Mouse (Mus musculus): ENCODE data around the gene Eif4ebp2.

Gene Eif4ebp2

GRCm38 (mm10) chr10:61452645-61453044 lies at the start of gene Eif4ebp2:
Gene Eif4ebp2 (minus strand): TSS chr10:61452661.
- peak; percentile 100 for DNase-seq (ENCODE audit: low spot score)

DNA sequence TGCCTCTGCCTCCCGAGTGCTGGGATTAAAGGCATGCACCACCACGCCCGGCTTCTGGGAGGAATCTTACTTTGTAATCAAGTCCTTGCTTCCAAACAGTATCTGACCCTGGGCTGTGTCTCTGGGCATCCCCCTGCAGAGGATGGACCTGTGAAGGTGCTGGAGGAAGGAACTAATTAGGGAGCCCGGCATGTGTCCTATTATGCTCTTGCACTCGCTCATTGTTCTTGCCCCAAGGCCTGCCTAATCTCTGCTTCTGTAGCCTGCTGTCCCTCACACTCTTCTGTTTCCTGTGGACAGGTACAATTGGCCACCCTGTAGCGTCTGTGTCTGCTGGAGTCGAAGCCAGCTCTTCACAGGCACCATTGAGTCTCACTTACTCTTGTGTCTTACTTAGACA lies 48.3 kb upstream of the Eif4ebp2 start:
- DNase-seq (ENCODE audit: low spot score) = no peak

DNA sequence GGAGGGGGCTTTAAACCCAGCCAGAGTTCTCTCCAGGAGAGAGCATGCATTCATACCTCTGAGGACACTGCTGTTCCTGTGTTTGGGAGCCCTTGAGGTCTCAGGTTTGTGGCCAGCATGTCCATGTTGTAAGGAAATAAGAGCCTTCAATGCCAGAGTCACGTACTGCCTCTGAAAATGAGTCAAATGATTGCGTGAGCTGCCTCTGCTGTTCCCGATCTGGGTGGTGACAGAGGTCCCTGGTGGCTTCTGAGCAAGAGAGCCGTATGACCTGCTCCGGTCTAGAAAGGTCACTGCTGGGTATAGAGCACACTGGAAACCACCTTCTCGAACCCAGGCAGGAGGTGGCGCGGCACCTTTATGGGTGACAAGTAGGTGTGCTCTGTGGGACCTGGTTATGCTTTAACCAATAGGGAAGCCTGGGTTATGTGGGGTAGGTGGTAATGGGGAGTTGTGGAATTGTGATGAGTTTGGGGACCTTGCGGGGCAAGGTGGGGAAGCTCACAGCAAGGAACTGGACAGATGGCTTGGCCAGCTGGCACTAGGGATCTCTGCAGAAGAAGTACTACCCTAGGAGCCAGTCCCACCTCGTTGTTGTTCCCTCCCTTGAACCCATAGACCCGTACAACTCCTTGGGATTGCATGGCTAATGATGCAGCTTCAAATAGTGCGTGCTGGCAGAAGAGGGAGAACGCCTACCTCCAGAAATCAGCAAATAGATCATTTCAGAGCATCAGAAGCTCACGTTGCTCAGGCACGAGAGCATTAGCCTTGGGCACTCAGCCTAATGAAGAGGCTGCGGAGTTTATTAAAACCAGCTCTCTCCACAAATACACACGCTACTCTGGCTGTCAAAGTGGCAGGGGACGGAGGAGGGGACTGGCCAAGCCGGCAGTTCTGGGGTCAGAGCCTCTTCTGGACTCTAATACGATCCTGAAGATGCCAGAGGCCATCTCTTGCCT lies 47.3 kb upstream of the Eif4ebp2 start:
- DNase-seq (ENCODE audit: low spot score) = no peak

DNA sequence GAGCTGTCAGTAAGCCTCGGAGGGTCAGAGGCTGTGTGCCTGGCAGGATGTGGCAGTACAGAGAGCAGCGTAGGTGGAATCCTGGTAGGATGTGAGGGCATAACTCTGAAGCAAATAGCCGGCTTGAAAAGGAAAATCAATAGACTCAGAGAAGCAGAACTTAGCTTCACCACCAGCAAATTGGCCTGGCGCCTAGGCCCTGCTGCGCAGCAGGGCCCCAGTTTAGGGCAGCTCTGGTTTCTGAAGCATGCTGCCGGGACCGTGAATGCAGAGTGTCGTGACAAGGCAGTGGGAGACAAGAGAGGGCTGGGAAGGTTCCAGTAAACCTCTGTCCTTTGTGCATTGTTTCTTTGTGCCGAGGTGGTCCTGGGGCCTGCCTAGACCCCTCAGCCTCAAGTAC lies 43.8 kb upstream of the Eif4ebp2 start:
- no peak for DNase-seq (ENCODE audit: low spot score)

DNA sequence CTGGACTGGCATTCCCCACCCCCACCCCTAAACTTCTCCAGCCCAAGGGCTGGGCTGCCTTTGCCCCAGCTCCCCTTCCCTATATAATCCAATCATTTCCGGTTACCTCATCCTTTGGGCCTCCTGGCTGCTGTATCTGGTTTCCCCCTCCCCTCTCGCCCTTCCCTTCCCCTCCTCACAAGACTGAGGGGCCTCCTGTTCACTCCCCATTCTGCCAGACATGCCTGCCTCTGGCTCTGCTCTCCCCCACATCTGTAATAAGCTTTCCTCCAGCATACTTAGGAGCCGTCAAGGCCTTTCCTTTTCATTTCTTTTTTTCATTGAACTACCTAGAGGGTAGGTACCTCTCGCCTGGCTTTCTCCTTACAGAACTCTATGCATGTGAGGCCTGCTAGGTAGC lies 43.0 kb upstream of the Eif4ebp2 start:
- no peak for DNase-seq (ENCODE audit: low spot score)

GRCm38 (mm10) chr10:61492040-61492439 lies 39.6 kb upstream of the Eif4ebp2 start:
- DNase-seq (ENCODE audit: low spot score) = peak; percentile 79

DNA sequence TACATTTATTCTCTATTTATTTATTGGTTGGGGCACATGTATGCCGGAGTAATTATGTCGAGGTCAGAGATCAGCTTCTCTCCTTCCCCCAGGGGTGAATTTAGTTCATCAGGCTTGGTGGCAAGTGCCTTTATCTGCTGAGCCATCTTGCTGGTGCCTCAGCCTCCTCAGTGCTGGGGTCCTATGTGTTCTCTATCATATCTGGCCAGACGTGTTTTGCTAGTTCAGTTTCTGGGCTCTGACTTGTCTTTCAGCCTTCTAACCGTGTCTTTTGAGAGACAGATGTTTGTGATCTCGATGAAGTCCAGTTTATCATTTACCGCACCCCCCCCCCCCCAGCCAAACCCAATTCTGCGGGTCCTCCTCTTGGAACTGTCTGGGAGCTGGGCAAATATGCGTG lies 39.1 kb upstream of the Eif4ebp2 start:
- DNase-seq (ENCODE audit: low spot score) = no peak

- no peak for DNase-seq (ENCODE audit: low spot score)
These were observed 36.2 kb upstream of the Eif4ebp2 start for GRCm38 (mm10) chr10:61488522-61489110.

DNA sequence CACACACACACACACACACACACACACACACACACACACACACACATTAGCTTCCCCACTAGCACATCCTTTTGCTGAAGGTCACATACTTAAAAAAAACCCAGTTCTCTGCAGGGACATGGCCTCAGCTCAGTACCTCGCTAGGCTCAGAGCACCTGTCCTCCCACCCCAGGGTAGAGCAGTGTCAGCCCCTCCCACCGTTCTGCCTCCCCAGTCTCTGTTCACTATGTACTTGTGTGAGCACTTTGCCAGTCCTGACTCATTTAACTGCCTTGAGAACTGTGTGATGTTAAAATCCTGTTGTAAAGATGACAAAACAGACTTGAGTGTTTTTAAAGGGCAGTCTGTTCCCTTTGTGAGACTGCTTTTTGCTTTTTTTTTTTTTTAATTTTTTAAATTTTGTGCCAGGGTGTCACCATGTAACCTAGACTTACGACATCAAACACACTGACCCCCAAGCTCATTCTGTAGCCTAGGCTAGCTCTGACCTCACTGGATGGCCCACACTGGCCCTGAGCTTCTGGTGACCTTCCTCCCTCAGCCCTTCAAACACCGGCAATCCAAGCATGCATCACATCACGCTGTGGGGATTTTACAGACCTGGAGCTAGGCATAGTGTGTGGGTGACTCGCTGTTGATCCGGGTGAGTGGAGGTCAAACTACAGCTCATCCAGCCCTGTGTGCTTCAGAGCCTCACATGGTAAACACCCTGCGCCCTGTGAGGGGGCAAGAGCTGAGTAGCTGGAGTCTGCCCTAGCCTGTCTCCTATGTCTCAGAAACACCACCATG lies 34.3 kb upstream of the Eif4ebp2 start:
- DNase-seq (ENCODE audit: low spot score) = no peak

DNA sequence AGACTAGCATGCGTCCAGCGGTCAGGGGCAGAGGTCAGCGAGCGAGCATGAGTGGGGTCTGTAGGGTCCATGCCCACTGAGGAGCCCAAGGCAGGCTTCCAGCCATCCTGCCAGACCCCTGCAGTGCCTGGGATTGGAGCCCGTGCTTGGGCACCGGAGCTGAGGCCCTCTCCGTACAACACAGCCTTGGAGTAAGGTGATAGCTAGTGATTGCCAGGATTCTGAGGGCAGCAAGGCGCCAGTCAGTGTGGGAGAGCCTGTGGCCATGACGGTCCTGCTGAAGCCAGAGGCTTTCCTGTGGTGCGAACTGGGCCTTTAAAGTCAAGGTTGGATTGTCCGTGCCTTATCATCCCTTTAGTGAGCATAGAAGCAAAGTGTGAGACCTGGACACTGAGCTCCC lies 32.3 kb upstream of the Eif4ebp2 start:
- DNase-seq (ENCODE audit: low spot score) = no peak

GRCm38 (mm10) chr10:61482771-61483170 lies 30.3 kb upstream of the Eif4ebp2 start:
- DNase-seq (ENCODE audit: low spot score) = no peak

GRCm38 (mm10) chr10:61480488-61480887 lies 28.0 kb upstream of the Eif4ebp2 start:
- DNase-seq (ENCODE audit: low spot score) = no peak

DNA sequence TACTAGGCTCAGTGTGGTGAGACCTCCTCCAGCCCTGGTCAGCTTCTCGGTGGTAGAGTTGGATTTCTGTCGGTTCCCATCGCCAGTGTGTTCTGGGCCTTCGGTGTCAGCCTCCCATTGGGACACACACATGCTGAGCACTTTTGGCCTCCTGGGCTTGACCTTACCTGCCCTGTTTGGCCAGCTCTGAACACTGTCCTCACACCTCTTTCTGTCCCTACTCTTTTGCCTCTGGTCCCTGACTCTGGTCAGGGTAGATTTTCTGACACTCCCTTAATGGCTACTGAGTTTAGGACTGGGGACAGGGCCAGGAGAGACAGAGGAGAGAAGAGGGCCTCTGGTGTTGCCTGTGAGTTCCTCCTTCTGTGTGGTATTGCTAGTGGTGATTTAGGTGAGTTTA lies 27.5 kb upstream of the Eif4ebp2 start:
- DNase-seq (ENCODE audit: low spot score) = no peak

- no peak for DNase-seq (ENCODE audit: low spot score)
These were observed 27.0 kb upstream of the Eif4ebp2 start for GRCm38 (mm10) chr10:61479461-61479860.

DNA sequence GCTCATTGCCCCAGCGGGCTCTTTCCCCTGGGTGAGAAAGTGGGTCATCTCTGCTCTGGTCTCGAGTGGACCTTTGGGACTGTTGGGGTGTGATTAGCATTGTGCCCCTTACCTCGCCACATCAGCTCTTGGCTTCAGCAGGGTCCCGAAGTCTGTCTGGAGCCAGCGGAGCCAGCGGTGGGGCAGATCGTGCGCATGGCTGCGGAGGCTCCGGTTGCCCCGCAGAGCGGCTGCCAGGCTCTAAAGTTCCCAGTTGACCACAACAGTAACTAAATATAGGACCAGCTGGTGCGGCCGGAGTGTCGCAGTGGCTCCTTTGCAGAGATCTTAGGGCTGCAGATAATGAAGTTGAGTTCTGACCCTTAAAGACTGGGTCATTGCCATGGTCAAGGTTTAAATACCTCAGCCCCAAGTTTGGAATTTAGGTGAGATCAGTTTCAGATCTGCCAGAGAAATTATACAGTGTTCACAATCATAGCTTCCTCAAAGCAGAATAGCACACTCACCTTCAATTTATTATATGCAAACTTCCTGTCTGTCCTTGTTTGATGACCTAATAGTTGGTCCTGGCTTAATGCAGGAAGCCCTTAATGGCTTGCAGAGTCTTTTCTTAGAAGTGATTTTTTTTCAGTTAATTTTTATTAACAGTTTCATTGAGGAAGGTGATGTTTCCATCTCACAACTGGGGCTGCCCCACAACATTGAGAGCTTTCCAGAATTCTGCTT lies 24.1 kb upstream of the Eif4ebp2 start:
- no peak for DNase-seq (ENCODE audit: low spot score)

GRCm38 (mm10) chr10:61475594-61476439 lies 23.4 kb upstream of the Eif4ebp2 start, which contains the start of gene Lrrc20:
Gene Lrrc20 (plus strand): TSS chr10:61475801.
- DNase-seq (ENCODE audit: low spot score) = peak; percentile 75

GRCm38 (mm10) chr10:61474344-61474743 lies 21.9 kb upstream of the Eif4ebp2 start:
- no peak for DNase-seq (ENCODE audit: low spot score)

- no peak for DNase-seq (ENCODE audit: low spot score)
These were observed 21.2 kb upstream of the Eif4ebp2 start for GRCm38 (mm10) chr10:61473640-61474039.

- DNase-seq (ENCODE audit: low spot score) = no peak
These were observed 16.4 kb upstream of the Eif4ebp2 start for GRCm38 (mm10) chr10:61468900-61469299.

GRCm38 (mm10) chr10:61466873-61467272 lies 14.4 kb upstream of the Eif4ebp2 start:
- peak; percentile 18 for DNase-seq (ENCODE audit: low spot score)

DNA sequence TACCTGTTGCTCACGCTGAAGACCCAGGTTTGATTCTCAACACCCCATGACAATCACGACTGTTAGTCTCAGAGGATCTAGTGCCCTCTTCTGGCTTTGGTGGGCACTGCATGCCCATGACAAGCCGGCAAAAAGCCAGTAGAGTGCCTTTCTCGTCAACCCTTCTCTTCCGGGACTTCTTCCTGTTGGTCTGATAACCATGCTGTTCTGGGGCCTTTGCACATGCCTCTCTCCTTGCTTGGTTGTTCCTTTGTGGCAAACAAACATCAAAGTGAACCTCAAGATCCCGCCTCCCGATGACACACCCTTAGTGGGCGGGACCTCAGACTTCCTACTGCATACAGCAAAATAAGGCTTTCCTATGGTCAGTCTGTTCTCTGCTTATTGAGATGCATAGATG lies 13.8 kb upstream of the Eif4ebp2 start:
- DNase-seq (ENCODE audit: low spot score) = no peak
